Mouse (Mus musculus): ENCODE measurements around the gene Kri1.
"Not testable (repeated sequence)": the region's sequence is repeated elsewhere in the genome, so short reads cannot be mapped to it uniquely, and the experiment has no call there.

Gene Kri1

GRCm38 (mm10) chr9:21287571-21288402 lies at the start of gene Kri1:
Gene Kri1, minus strand, starts transcription at chr9:21287969.
- in situ Hi-C loops (cut with MboI, MseI): loop anchor here (5.0 kb wide), 1 partner anchor 55 kb away; no protein-coding TSS in a partner anchor

- in situ Hi-C loops (cut with MboI, MseI): no loop called here
Measured at GRCm38 (mm10) chr9:21336491-21336890, 48.7 kb upstream of the Kri1 start.

GRCm38 (mm10) chr9:21335391-21335790 lies 47.6 kb upstream of the Kri1 start:
- in situ Hi-C loops (cut with MboI, MseI): no loop called here

GRCm38 (mm10) chr9:21334747-21335146 lies 47.0 kb upstream of the Kri1 start:
- in situ Hi-C loops (cut with MboI, MseI): no loop called here

- in situ Hi-C loops (cut with MboI, MseI): no loop called here
Measured at GRCm38 (mm10) chr9:21333523-21333922, 45.8 kb upstream of the Kri1 start.

- in situ Hi-C loops (cut with MboI, MseI): no loop called here
Measured at GRCm38 (mm10) chr9:21332161-21333061, 44.6 kb upstream of the Kri1 start.

GRCm38 (mm10) chr9:21331365-21332140 lies 43.8 kb upstream of the Kri1 start:
- in situ Hi-C loops (cut with MboI, MseI): no loop called here

GRCm38 (mm10) chr9:21329699-21330289 lies 42.0 kb upstream of the Kri1 start:
- in situ Hi-C loops (cut with MboI, MseI): no loop called here

- in situ Hi-C loops (cut with MboI, MseI): no loop called here
Measured at GRCm38 (mm10) chr9:21329041-21329440, 41.3 kb upstream of the Kri1 start.

- in situ Hi-C loops (cut with MboI, MseI): no loop called here
Measured at GRCm38 (mm10) chr9:21328041-21328440, 40.3 kb upstream of the Kri1 start.

- in situ Hi-C loops (cut with MboI, MseI): no loop called here
Measured at GRCm38 (mm10) chr9:21327569-21327968, 39.8 kb upstream of the Kri1 start.

GRCm38 (mm10) chr9:21324269-21324668 lies 36.5 kb upstream of the Kri1 start:
- in situ Hi-C loops (cut with MboI, MseI): no loop called here

GRCm38 (mm10) chr9:21322917-21323297 lies 35.1 kb upstream of the Kri1 start:
- in situ Hi-C loops (cut with MboI, MseI): not testable (repeated sequence)

GRCm38 (mm10) chr9:21322211-21322916 lies 34.6 kb upstream of the Kri1 start:
- in situ Hi-C loops (cut with MboI, MseI): no loop called here

GRCm38 (mm10) chr9:21321513-21321835 lies 33.7 kb upstream of the Kri1 start:
- in situ Hi-C loops (cut with MboI, MseI): no loop called here

- in situ Hi-C loops (cut with MboI, MseI): no loop called here
Measured at GRCm38 (mm10) chr9:21320619-21321512, 33.1 kb upstream of the Kri1 start, which contains the start of gene Slc44a2. Gene Slc44a2, plus strand, starts transcription at chr9:21320698.

- in situ Hi-C loops (cut with MboI, MseI): no loop called here
Measured at GRCm38 (mm10) chr9:21320280-21320618, 32.5 kb upstream of the Kri1 start.

- in situ Hi-C loops (cut with MboI, MseI): loop anchor here (5.0 kb wide), 1 partner anchor 33 kb away; no protein-coding TSS in a partner anchor
Measured at GRCm38 (mm10) chr9:21319503-21319902, 31.7 kb upstream of the Kri1 start.

- in situ Hi-C loops (cut with MboI, MseI): loop anchor here (5.0 kb wide), 1 partner anchor 34 kb away; no protein-coding TSS in a partner anchor
Measured at GRCm38 (mm10) chr9:21318792-21319191, 31.0 kb upstream of the Kri1 start.

- in situ Hi-C loops (cut with MboI, MseI): loop anchor here (5.0 kb wide), 1 partner anchor 36 kb away; no protein-coding TSS in a partner anchor
Measured at GRCm38 (mm10) chr9:21316696-21317095, 28.9 kb upstream of the Kri1 start.

Measured in T-helper 2 cell (primary cell).